Mouse (Mus musculus): ENCODE measurements around the gene Brca1. TPM values are rescaled to one million over a fixed set of nuclear protein-coding genes. Genes with fewer than 3 reads are reported as not detected.
A peak's percentile ranks its signal among the peaks of the same experiment; 100 is the strongest.

Brca1 gene
- polyA plus RNA-seq, 1 experiment from 2014 or later = 10.5 TPM

- Histone ChIP-seq H3K9ac (ENCODE audit: low read depth, low read length) (peak overlapping the region; percentile 92), H3K4me3 (ENCODE audit: low read depth, low read length) (peak overlapping the region; percentile 85), H3K4me1 (ENCODE audit: control insufficient read depth, low read depth, low read length) (peaks cover 16% of the 10 kb centered on the region), H3K9me3 (replicated peaks; ENCODE audit: control insufficient read depth, low read length) (no peaks in the 10 kb centered on the region), H3K27me3 (ENCODE audit: control insufficient read depth, insufficient read depth, low read depth, low read length) (no peaks in the 10 kb centered on the region), H3K36me3 (ENCODE audit: control insufficient read depth, insufficient read depth) (peaks cover 12% of the 10 kb centered on the region), H3K4me2 (ENCODE audit: low read depth, low read length) (peak overlapping the region; percentile 77), H3K27ac (ENCODE audit: low read length) (peak overlapping the region; percentile 93)
- peak; percentile 93 for ATAC-seq (ENCODE audit: low read depth)
- under 1% methylated on average over 37 of the region's 37 CpGs for WGBS (ENCODE audit: insufficient replicate concordance)
These were observed 933 bp upstream of the Brca1 start for GRCm38 (mm10) chr11:101552476-101553300.

- Histone ChIP-seq H3K9ac (ENCODE audit: low read depth, low read length) (no peak overlapping the region), H3K36me3 (ENCODE audit: control insufficient read depth, insufficient read depth) (peaks cover 15% of the 10 kb centered on the region)
- no peak for ATAC-seq (ENCODE audit: low read depth)
These were observed 3.2 kb downstream of the Brca1 start for GRCm38 (mm10) chr11:101548526-101548925.

GRCm38 (mm10) chr11:101544132-101544531 lies 7.6 kb downstream of the Brca1 start:
- Histone ChIP-seq H3K4me3 (ENCODE audit: low read depth, low read length) (no peak overlapping the region), H3K27ac (ENCODE audit: low read length) (no peak overlapping the region), H3K27me3 (ENCODE audit: control insufficient read depth, insufficient read depth, low read depth, low read length) (no peaks in the 10 kb centered on the region), H3K4me2 (ENCODE audit: low read depth, low read length) (no peak overlapping the region), H3K4me1 (ENCODE audit: control insufficient read depth, low read depth, low read length) (no peaks in the 10 kb centered on the region), H3K36me3 (ENCODE audit: control insufficient read depth, insufficient read depth) (peaks cover 23% of the 10 kb centered on the region), H3K9me3 (replicated peaks; ENCODE audit: control insufficient read depth, low read length) (no peaks in the 10 kb centered on the region), H3K9ac (ENCODE audit: low read depth, low read length) (no peak overlapping the region)
- ATAC-seq (ENCODE audit: low read depth) = no peak
- WGBS (ENCODE audit: insufficient replicate concordance) = 72% methylated on average over 1 of the region's 1 CpGs

More at GRCm38 (mm10) chr11:101548526-101548925, 3.2 kb downstream of the Brca1 start:
- H3K4me1 ChIP-seq (ENCODE audit: control insufficient read depth, low read depth, low read length) = peaks cover 9% of the 10 kb centered on the region
- no peak overlapping the region for H3K4me2 ChIP-seq (ENCODE audit: low read depth, low read length)
- H3K27ac ChIP-seq (ENCODE audit: low read length) = no peak overlapping the region
- H3K4me3 ChIP-seq (ENCODE audit: low read depth, low read length) = no peak overlapping the region
- no peaks in the 10 kb centered on the region for H3K9me3 ChIP-seq (replicated peaks; ENCODE audit: control insufficient read depth, low read length)
- no peaks in the 10 kb centered on the region for H3K27me3 ChIP-seq (ENCODE audit: control insufficient read depth, insufficient read depth, low read depth, low read length)

- no peak overlapping the region for H3K27ac ChIP-seq (ENCODE audit: low read length)
- 74% methylated on average over 9 of the region's 9 CpGs for WGBS (ENCODE audit: insufficient replicate concordance)
- ATAC-seq (ENCODE audit: low read depth) = 0 out of 2 replicates have a peak, but pooled peaks have one; percentile 24
These were observed 8.2 kb downstream of the Brca1 start for GRCm38 (mm10) chr11:101543533-101543932.

GRCm38 (mm10) chr11:101526686-101527085 lies 25.1 kb downstream of the Brca1 start:
- no peak for ATAC-seq (ENCODE audit: low read depth)
- Histone ChIP-seq H3K4me3 (ENCODE audit: low read depth, low read length) (no peak overlapping the region), H3K4me2 (ENCODE audit: low read depth, low read length) (no peak overlapping the region), H3K36me3 (ENCODE audit: control insufficient read depth, insufficient read depth) (peaks cover 64% of the 10 kb centered on the region), H3K4me1 (ENCODE audit: control insufficient read depth, low read depth, low read length) (no peaks in the 10 kb centered on the region), H3K27ac (ENCODE audit: low read length) (no peak overlapping the region), H3K27me3 (ENCODE audit: control insufficient read depth, insufficient read depth, low read depth, low read length) (no peaks in the 10 kb centered on the region), H3K9me3 (replicated peaks; ENCODE audit: control insufficient read depth, low read length) (no peaks in the 10 kb centered on the region), H3K9ac (ENCODE audit: low read depth, low read length) (no peak overlapping the region)
- WGBS (ENCODE audit: insufficient replicate concordance) = 81% methylated on average over 4 of the region's 4 CpGs

More at GRCm38 (mm10) chr11:101543533-101543932, 8.2 kb downstream of the Brca1 start:
- Histone ChIP-seq H3K9me3 (replicated peaks; ENCODE audit: control insufficient read depth, low read length) (no peaks in the 10 kb centered on the region), H3K4me3 (ENCODE audit: low read depth, low read length) (no peak overlapping the region), H3K4me2 (ENCODE audit: low read depth, low read length) (no peak overlapping the region), H3K27me3 (ENCODE audit: control insufficient read depth, insufficient read depth, low read depth, low read length) (no peaks in the 10 kb centered on the region), H3K4me1 (ENCODE audit: control insufficient read depth, low read depth, low read length) (no peaks in the 10 kb centered on the region), H3K36me3 (ENCODE audit: control insufficient read depth, insufficient read depth) (peaks cover 26% of the 10 kb centered on the region), H3K9ac (ENCODE audit: low read depth, low read length) (no peak overlapping the region)

GRCm38 (mm10) chr11:101525936-101526595 lies 25.7 kb downstream of the Brca1 start:
- Histone ChIP-seq H3K9ac (ENCODE audit: low read depth, low read length) (no peak overlapping the region), H3K27me3 (ENCODE audit: control insufficient read depth, insufficient read depth, low read depth, low read length) (no peaks in the 10 kb centered on the region), H3K4me3 (ENCODE audit: low read depth, low read length) (no peak overlapping the region), H3K4me1 (ENCODE audit: control insufficient read depth, low read depth, low read length) (no peaks in the 10 kb centered on the region), H3K4me2 (ENCODE audit: low read depth, low read length) (no peak overlapping the region), H3K9me3 (replicated peaks; ENCODE audit: control insufficient read depth, low read length) (no peaks in the 10 kb centered on the region), H3K36me3 (ENCODE audit: control insufficient read depth, insufficient read depth) (peaks cover 59% of the 10 kb centered on the region), H3K27ac (ENCODE audit: low read length) (no peak overlapping the region)
- WGBS (ENCODE audit: insufficient replicate concordance) = 89% methylated on average over 9 of the region's 9 CpGs
- ATAC-seq (ENCODE audit: low read depth) = no peak

- Histone ChIP-seq H3K36me3 (ENCODE audit: control insufficient read depth, insufficient read depth) (peaks cover 55% of the 10 kb centered on the region), H3K27me3 (ENCODE audit: control insufficient read depth, insufficient read depth, low read depth, low read length) (no peaks in the 10 kb centered on the region), H3K4me1 (ENCODE audit: control insufficient read depth, low read depth, low read length) (no peaks in the 10 kb centered on the region), H3K9me3 (replicated peaks; ENCODE audit: control insufficient read depth, low read length) (no peaks in the 10 kb centered on the region), H3K9ac (ENCODE audit: low read depth, low read length) (no peak overlapping the region), H3K4me2 (ENCODE audit: low read depth, low read length) (no peak overlapping the region), H3K4me3 (ENCODE audit: low read depth, low read length) (no peak overlapping the region), H3K27ac (ENCODE audit: low read length) (no peak overlapping the region)
- 93% methylated on average over 10 of the region's 10 CpGs for WGBS (ENCODE audit: insufficient replicate concordance)
- ATAC-seq (ENCODE audit: low read depth) = no peak
These were observed 26.7 kb downstream of the Brca1 start for GRCm38 (mm10) chr11:101525056-101525455.

GRCm38 (mm10) chr11:101524446-101524845 lies 27.3 kb downstream of the Brca1 start:
- Histone ChIP-seq H3K4me3 (ENCODE audit: low read depth, low read length) (no peak overlapping the region), H3K27me3 (ENCODE audit: control insufficient read depth, insufficient read depth, low read depth, low read length) (no peaks in the 10 kb centered on the region), H3K9me3 (replicated peaks; ENCODE audit: control insufficient read depth, low read length) (no peaks in the 10 kb centered on the region), H3K27ac (ENCODE audit: low read length) (no peak overlapping the region), H3K9ac (ENCODE audit: low read depth, low read length) (no peak overlapping the region), H3K4me2 (ENCODE audit: low read depth, low read length) (no peak overlapping the region), H3K36me3 (ENCODE audit: control insufficient read depth, insufficient read depth) (peaks cover 54% of the 10 kb centered on the region), H3K4me1 (ENCODE audit: control insufficient read depth, low read depth, low read length) (no peaks in the 10 kb centered on the region)
- ATAC-seq (ENCODE audit: low read depth) = peak; percentile 39; the same call in 1 of the 2 replicates
- 86% methylated on average over 8 of the region's 8 CpGs for WGBS (ENCODE audit: insufficient replicate concordance)

- ATAC-seq (ENCODE audit: low read depth) = peak; percentile 64
- Histone ChIP-seq H3K27ac (ENCODE audit: low read length) (peak overlapping the region; percentile 48), H3K4me1 (ENCODE audit: control insufficient read depth, low read depth, low read length) (no peaks in the 10 kb centered on the region; the same call in 1 of the 2 replicates), H3K27me3 (ENCODE audit: control insufficient read depth, insufficient read depth, low read depth, low read length) (no peaks in the 10 kb centered on the region), H3K9ac (ENCODE audit: low read depth, low read length) (no peak overlapping the region), H3K4me3 (ENCODE audit: low read depth, low read length) (no peak overlapping the region), H3K36me3 (ENCODE audit: control insufficient read depth, insufficient read depth) (peaks cover 32% of the 10 kb centered on the region), H3K9me3 (replicated peaks; ENCODE audit: control insufficient read depth, low read length) (no peaks in the 10 kb centered on the region), H3K4me2 (ENCODE audit: low read depth, low read length) (no peak overlapping the region)
- WGBS (ENCODE audit: insufficient replicate concordance) = 75% methylated on average over 6 of the region's 6 CpGs
These were observed 32.4 kb downstream of the Brca1 start for GRCm38 (mm10) chr11:101519364-101519763.

Data from liver, embryonic 16.5 days (tissue).